Mouse (Mus musculus) kidney, adult 2 months (tissue): Measurements from ENCODE around the gene Spata25. TPM values are rescaled to one million over a fixed set of nuclear protein-coding genes. Genes with fewer than 3 reads are reported as not detected.
"Not testable (repeated sequence)": the region's sequence is repeated elsewhere in the genome, so short reads cannot be mapped to it uniquely, and the experiment has no call there.

Experiments used
- DNase-seq: peaks from one replicate; pipeline ENCODE4 v3.0.0; 2021
- H3K27ac ChIP-seq: fragments of 200-500 bp; 2 replicates; pipeline ENCODE4 v1.5.1; 2012; ENCODE audit warnings: low read depth, low read length, control low read depth, inconsistent platforms; ENCODE audit not compliant: insufficient read depth
- H3K27me3 ChIP-seq: fragments of 200-500 bp; replicated peaks from 2 replicates; pipeline ENCODE4 v1.6.1; 2012; ENCODE audit warnings: mild to moderate bottlenecking, moderate library complexity, low read length, inconsistent platforms; ENCODE audit not compliant: control insufficient read depth, insufficient read depth
- H3K36me3 ChIP-seq: fragments of 200-500 bp; 2 replicates; pipeline ENCODE4 v1.6.1; 2012; ENCODE audit warnings: mild to moderate bottlenecking, moderate library complexity, low read length, inconsistent platforms; ENCODE audit not compliant: control insufficient read depth, insufficient read depth
- H3K4me1 ChIP-seq: fragments of 200-500 bp; 2 replicates; pipeline ENCODE4 v1.6.1; 2011; ENCODE audit warnings: low read length; ENCODE audit not compliant: control insufficient read depth, insufficient read depth
- H3K4me3 ChIP-seq: fragments of 200-500 bp; 2 replicates; pipeline ENCODE4 v1.5.1; 2011; ENCODE audit warnings: mild to moderate bottlenecking, low read depth, low read length, control low read depth; ENCODE audit not compliant: insufficient read depth
- CTCF ChIP-seq: fragments of 200-500 bp; conservative IDR thresholded peaks from 2 replicates; pipeline ENCODE4 v1.5.1; 2011; ENCODE audit warnings: low read depth, mild to moderate bottlenecking, control low read depth, low read length, moderate library complexity, mixed read lengths; ENCODE audit not compliant: insufficient read depth, insufficient read length
- POLR2A ChIP-seq: fragments of 200-500 bp; IDR thresholded peaks from one replicate; pipeline ENCODE4 v1.6.1; 2011; ENCODE audit warnings: low read depth, low read length, control low read depth
- WGBS: fragments of 180-500 bp; shearing (Covaris S2); methylation state at CpG from one replicate; pipeline ENCODE4 v1.1.7; 2018; 5-methylcytosine and 5-hydroxymethylcytosine counted together
- polyA plus RNA-seq: library from polyadenylated mRNA; depleted of rRNA; stranded (reverse); fragments of >200 nt; gene quantifications from 2 replicates; pipeline ENCODE4 v1.2.3, GENCODE M21; 2012

Spata25 gene
- polyA plus RNA-seq, 1 experiment, result not detected

- Histone ChIP-seq H3K4me3 (peak overlapping the region; percentile 53), H3K36me3 (no peaks in the 10 kb centered on the region; the same call in 1 of the 2 replicates), H3K27ac (peak overlapping the region; percentile 61), H3K27me3 (no peaks in the 10 kb centered on the region), H3K4me1 (peaks cover 17% of the 10 kb centered on the region)
- WGBS, result 1% methylated on average over 20 of the region's 21 CpGs
- no peak for DNase-seq
- no peak for TF ChIP-seq CTCF
- no peak for TF ChIP-seq POLR2A
These were observed 23.0 kb downstream of the Spata25 start for GRCm38 (mm10) chr2:164805332-164805718.

DNA sequence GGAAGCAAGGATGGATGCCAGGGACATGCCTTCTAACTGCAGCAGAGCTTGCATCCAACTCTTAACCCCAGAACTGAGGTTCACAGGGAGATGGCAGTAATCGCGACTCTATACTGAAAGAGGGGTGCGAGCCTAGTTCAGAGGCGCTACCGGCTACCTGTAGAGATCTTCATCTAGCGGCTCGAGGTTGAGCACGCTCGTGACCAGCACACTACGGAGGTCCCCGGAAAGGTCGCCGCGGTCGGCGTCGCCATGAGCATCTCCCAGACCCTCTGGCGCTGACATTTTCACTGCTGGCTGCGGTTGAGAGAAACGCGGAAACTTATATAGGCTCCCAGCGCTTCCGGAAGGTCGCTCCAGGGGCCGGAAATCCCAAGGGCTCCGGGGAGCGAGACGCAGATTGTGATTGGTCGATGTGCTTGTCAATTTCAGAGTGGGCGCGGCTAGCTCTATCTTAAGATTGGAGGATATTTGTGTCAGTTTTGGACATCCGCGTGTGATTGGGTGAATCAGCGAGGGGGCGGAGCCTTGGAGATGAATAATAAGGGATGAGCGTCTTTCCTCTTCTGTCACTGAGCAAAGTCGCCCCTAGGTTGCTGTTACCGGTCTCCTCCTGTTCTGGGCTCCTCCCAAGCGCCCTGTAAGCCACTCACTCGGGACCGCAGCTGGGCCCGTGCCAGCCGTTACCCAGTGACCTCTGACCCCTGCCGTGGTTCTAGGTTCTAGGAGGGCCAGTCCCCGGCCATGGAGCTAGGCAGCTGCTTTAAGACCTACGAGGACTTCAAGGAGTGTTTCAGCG lies 23.6 kb downstream of the Spata25 start, which contains the start of the genes Acot8 and Zswim3:
TSS of gene Acot8 (minus strand) at position 350 of the 799 bp plus-strand sequence.
TSS of gene Zswim3 (plus strand) at position 566 of the 799 bp plus-strand sequence.
- no peaks in the 10 kb centered on the region for H3K27me3 ChIP-seq
- DNase-seq, result peak; percentile 100
- TF ChIP-seq POLR2A (peak; percentile 88), CTCF (no peak)
- under 1% methylated on average over 47 of the region's 47 CpGs for WGBS
- H3K36me3 ChIP-seq, result no peaks in the 10 kb centered on the region; the same call in 1 of the 2 replicates
- H3K4me3 ChIP-seq, result peak within 1 kb of the TSS; percentile 100
- H3K4me1 ChIP-seq, result peaks cover 19% of the 10 kb centered on the region
- peak within 1 kb of the TSS; percentile 82 for H3K27ac ChIP-seq

GRCm38 (mm10) chr2:164803921-164804313 lies 24.4 kb downstream of the Spata25 start:
- no peaks in the 10 kb centered on the region for H3K27me3 ChIP-seq
- 34% methylated on average over 1 of the region's 1 CpGs for WGBS
- H3K27ac ChIP-seq, result no peak overlapping the region
- no peak for DNase-seq
- H3K4me1 ChIP-seq, result peaks cover 19% of the 10 kb centered on the region
- no peak for TF ChIP-seq POLR2A
- no peak for TF ChIP-seq CTCF
- H3K4me3 ChIP-seq, result peak overlapping the region; percentile 100
- H3K36me3 ChIP-seq, result no peaks in the 10 kb centered on the region; the same call in 1 of the 2 replicates

- DNase-seq, result peak; percentile 53
- H3K27ac ChIP-seq, result no peak overlapping the region; the same call in 1 of the 2 replicates
- H3K4me1 ChIP-seq, result peaks cover 19% of the 10 kb centered on the region
- H3K36me3 ChIP-seq, result no peaks in the 10 kb centered on the region; the same call in 1 of the 2 replicates
- TF ChIP-seq CTCF, result no peak
- no peak for TF ChIP-seq POLR2A
- 60% methylated on average over 16 of the region's 16 CpGs for WGBS
- no peaks in the 10 kb centered on the region for H3K27me3 ChIP-seq
- peak overlapping the region; percentile 39 for H3K4me3 ChIP-seq
These were observed 25.0 kb downstream of the Spata25 start for GRCm38 (mm10) chr2:164803201-164803920.

GRCm38 (mm10) chr2:164800252-164801004 lies 27.9 kb downstream of the Spata25 start:
- no peak overlapping the region for H3K4me3 ChIP-seq
- no peaks in the 10 kb centered on the region for H3K27me3 ChIP-seq
- H3K27ac ChIP-seq, result no peak overlapping the region
- 47% methylated on average over 13 of the region's 13 CpGs for WGBS
- no peaks in the 10 kb centered on the region; the same call in 1 of the 2 replicates for H3K36me3 ChIP-seq
- TF ChIP-seq CTCF (no peak), POLR2A (no peak)
- peak; percentile 46 for DNase-seq
- H3K4me1 ChIP-seq, result peaks cover 16% of the 10 kb centered on the region

GRCm38 (mm10) chr2:164798554-164798953 lies 29.8 kb downstream of the Spata25 start:
- 67% methylated on average over 6 of the region's 6 CpGs for WGBS
- DNase-seq, result peak; percentile 31
- TF ChIP-seq CTCF, result 0 out of 2 replicates have a peak, but pooled peaks have one; percentile 8
- not testable (repeated sequence) for H3K4me3 ChIP-seq, H3K36me3 ChIP-seq, H3K27ac ChIP-seq, H3K27me3 ChIP-seq
- H3K4me1 ChIP-seq, result peaks cover 11% of the 10 kb centered on the region

DNA sequence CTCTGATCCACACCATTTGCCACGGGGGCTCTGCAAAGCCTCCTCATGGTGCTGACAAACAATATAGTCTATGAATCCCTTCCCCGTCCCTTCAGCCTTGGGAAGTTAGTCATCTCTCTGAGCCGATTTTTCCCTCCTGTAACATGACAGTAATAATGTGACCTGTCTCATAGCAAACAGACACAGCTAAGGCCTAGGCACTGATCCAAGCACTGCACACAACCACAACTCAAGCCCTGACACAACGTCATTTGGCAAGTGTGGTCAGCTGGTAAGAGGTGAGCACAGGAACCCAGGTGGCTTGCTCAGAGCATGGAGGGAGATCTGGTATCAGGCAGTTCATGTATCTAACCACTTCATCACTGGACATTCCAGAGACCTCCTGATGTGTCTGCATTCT lies 32.5 kb downstream of the Spata25 start:
- Histone ChIP-seq H3K27me3 (no peaks in the 10 kb centered on the region), H3K36me3 (peaks cover 2% of the 10 kb centered on the region; the same call in 1 of the 2 replicates), H3K4me1 (peaks cover 3% of the 10 kb centered on the region; the same call in 1 of the 2 replicates), H3K4me3 (no peak overlapping the region), H3K27ac (no peak overlapping the region)
- WGBS, result 74% methylated on average over 4 of the region's 4 CpGs
- DNase-seq, result no peak
- TF ChIP-seq CTCF (no peak), POLR2A (no peak)
